Mouse (Mus musculus) heart, postnatal 10 days (tissue): ENCODE measurements around the gene 4930562C15Rik. TPM values are rescaled to one million over a fixed set of nuclear protein-coding genes. Genes with fewer than 3 reads are reported as not detected.
"Not testable (repeated sequence)": the region's sequence is repeated elsewhere in the genome, so short reads cannot be mapped to it uniquely, and the experiment has no call there.

Experiments
- DNase-seq, 2 experiments: peaks; one replicate each; pipeline ENCODE4 v3.0.0; 2021
- intact Hi-C: fragments of 180-260 bp; cut with DNase I; formaldehyde crosslinking; loops from one replicate; pipeline ENCODE4 v1.15.1; 2025
- total RNA-seq, 2 experiments: library from RNA; stranded (reverse); gene quantifications; 2 replicates each; pipeline ENCODE4 v1.2.3; 2021

4930562C15Rik gene
- total RNA-seq: not detected

GRCm38 (mm10) chr16:4835191-4835590 lies at the start of gene 4930562C15Rik:
Gene 4930562C15Rik (plus strand): TSS chr16:4835416.
- intact Hi-C loops: no loop called here
- DNase-seq: no peak

- intact Hi-C loops: loop anchor here (5.0 kb wide), 1 partner anchor 98 kb away; no protein-coding TSS in a partner anchor
- DNase-seq: no peak
These were observed 49.5 kb upstream of the 4930562C15Rik start for GRCm38 (mm10) chr16:4785706-4786105.

DNA sequence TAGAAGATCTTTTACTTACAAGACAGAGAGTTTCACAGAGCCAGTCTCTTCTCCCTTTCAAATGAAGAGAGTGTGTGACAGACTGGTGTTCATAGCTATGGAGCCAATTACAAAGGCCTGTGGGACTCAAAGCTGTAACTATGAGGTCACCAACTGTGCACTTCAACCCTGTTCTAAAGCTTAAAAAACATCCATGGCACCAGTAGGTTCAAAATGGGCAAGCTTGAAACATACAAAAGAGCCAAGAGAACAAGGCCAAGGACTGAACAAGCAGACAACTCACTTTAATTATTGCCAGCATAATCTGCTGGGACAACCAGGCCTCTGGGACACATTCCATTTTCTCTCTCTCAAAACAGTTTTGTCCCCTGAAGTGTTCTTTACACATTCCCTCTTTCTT lies 47.0 kb upstream of the 4930562C15Rik start:
- DNase-seq: no peak
- intact Hi-C loops: loop anchor here (5.0 kb wide), 1 partner anchor 101 kb away; no protein-coding TSS in a partner anchor

DNA sequence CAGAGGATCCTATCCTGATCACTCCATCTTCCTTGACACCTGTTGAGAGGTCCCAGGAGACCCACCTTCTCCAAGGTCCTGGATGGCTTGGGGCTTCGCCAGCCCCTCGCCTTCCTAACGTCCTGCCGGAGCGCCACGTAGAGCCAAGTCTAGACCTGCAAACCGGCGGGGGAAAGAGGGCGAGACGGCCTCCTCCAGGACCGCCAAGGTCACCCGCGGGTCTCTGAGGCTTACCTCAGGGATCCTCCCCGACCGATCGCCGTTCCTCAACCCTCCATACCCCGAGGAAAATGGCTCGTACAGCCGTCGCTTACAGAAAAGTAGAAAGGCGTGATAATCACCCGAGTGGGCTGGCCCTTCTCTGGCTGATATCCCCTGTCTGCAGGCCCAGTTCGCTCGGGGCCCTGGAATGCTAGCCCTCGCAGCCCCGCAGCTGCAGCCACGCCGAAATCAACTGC lies 45.9 kb upstream of the 4930562C15Rik start:
- intact Hi-C loops: loop anchor here (5.0 kb wide), 1 partner anchor 102 kb away; no protein-coding TSS in a partner anchor
- DNase-seq: no peak

DNA sequence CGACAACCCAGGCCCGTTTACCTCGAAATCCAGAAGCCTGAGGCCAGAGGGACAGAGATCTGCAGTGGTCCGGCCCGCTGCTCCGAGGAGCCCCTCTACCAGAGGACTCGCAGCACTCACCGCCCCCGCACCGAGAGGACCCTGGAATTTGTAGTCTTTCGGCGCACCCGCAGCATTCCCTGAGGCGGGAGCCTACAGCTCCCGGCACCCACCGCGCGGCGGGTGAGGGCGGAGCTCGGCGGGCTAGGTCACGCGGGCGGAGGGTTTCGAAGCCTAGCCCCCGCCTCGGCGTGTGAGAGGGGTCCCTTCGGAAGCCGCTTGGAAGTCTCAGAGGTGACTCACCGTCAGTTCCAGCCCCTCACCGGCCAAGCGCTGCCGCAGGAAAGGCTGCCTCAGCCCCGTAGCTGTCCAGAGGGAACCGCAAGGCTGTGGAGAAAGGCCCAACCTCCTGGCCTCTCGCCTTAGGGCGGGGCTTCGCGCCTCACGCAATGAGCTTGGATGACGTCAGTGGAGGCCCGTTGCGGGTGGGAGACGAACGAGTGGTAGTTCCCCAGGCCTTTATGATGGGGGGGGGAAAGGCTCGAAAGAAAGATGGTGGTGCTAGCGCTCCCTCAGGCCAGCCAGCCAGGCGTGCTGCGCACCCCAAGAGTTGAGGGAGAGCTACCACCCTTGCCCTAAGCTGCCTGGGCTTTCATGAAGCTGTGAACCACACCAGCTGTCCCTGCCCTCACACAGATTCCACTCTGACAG lies 45.2 kb upstream of the 4930562C15Rik start, which contains the start of gene Cdip1:
Gene Cdip1, minus strand, starts transcription at position 483 of the 750 bp plus-strand sequence.
- peak; percentile 96 to 97 for DNase-seq
- intact Hi-C loops: loop anchor here (2.0 to 5.0 kb wide), 5 partner anchors 27 to 122 kb away; no protein-coding TSS in a partner anchor

- no peak for DNase-seq
- intact Hi-C loops: loop anchor here (1.0 to 5.0 kb wide), 5 partner anchors 29 to 124 kb away; no protein-coding TSS in a partner anchor
These were observed 43.9 kb upstream of the 4930562C15Rik start for GRCm38 (mm10) chr16:4791332-4791731.

- no peak for DNase-seq
- intact Hi-C loops: loop anchor here (2.0 kb wide), 1 partner anchor 166 kb away; no protein-coding TSS in a partner anchor
These were observed 38.6 kb upstream of the 4930562C15Rik start for GRCm38 (mm10) chr16:4796631-4797030.

- intact Hi-C loops: no loop called here
These were observed 16.9 kb upstream of the 4930562C15Rik start for GRCm38 (mm10) chr16:4818349-4818748.

GRCm38 (mm10) chr16:4824466-4824865 lies 10.8 kb upstream of the 4930562C15Rik start:
- DNase-seq, intact Hi-C loops: not testable (repeated sequence)

More at GRCm38 (mm10) chr16:4818349-4818748, 16.9 kb upstream of the 4930562C15Rik start:
- no peak for DNase-seq

DNA sequence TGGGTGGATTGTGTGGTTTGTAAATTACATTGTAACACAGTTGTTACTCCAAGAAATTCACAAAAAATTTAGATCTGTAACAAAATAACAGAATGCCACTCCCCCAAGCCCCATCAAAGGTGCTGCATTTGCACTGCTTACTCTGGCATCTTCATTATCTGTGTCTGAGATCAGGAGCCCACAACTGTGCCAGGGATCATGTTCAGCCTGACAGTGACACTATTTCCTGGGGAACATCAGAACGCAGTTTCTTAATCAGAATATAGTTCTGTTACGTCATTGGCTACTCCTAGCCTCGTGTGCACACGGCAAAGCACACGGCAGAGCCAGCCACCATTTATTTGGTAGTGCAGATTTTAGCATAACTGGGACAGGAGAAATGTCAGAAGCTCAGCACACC lies 7.6 kb upstream of the 4930562C15Rik start:
- intact Hi-C loops: no loop called here
- DNase-seq: no peak

DNA sequence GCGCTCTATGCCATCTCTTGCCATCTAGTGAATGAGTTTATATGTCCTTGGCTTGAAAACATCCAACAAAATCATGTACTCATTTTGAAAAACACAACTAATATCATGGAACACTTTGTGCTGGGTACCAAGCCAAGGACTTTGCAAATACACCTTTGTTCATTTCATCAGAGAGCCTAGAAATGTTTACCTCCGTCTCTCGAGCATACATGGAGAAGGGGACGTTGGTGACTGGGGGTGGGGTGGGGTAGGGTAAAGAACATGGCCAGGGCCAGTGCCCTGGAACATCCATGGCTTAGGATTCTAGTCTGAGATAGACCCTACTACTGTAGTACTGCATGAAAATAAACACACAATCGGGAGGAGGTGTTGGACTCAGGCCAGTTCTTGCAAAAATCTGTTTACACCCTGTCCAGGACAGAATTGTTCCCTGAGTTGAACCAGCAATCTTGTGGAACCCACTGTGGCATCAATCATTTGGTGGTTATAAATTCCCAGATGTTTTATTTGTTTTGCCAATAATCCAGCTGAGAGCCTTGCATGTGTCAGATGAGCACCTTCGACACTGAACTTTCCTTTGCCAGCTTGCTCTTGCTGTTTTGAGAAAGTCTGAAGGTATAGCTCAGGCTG lies 5.8 kb upstream of the 4930562C15Rik start:
- intact Hi-C loops: no loop called here
- no peak for DNase-seq

DNA sequence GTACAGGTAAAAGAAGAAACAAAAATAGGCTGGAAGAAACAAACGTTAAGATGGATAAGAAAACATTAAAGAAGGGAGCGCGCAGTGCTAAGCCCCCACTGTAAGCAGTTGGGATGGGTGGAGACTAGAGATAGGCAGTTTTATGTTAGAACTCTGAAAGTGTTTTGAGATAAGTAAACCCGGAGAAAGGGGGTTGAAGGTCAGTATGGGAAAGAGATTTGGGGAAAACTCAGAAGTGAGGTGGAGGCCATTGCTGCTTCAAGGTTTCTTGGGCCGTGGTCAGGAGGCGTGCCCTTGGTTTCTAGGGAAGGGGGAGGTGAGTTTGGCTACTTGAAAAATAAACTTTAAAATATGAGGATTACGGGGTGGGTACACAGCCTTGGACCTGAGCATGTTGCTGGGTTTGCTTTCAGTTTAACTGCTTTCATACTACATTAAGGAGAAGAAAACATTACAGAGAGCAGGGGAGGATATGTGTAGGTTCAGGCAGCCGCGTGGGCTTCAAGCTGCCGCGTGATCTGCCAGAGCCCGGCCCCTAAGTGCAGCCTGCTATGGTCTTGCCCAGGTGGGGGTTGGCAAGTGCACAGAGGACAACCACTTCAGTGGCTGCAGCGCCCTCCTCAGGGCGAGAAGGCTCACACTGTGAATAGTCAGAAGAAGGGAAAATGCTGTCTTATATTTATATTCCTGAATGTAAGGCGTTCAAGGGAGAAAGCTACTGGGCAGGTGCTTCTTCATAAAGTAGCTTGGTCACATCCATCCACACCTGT lies 3.4 kb upstream of the 4930562C15Rik start:
- intact Hi-C loops: no loop called here
- DNase-seq: no peak

- intact Hi-C loops: no loop called here
These were observed 1.4 kb upstream of the 4930562C15Rik start for GRCm38 (mm10) chr16:4833858-4834257.

DNA sequence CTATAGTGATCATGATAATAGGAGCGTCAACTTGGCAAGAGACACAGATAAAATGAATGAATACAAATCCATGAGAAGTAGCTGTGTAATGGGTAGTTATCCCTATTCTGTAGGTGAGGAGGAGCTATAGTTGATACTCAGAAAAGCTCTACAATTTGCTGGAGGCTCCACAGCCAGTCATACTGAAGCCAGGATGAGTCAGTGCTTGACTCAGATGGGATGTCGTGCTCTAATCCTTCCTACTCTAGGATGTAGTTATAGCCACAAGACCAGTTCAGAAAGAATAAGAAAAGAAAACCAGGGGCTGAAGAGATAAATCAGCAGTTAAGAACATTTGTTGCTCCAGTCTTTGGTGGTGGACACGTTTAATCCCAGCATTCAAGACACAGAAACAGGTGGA lies 2.4 kb downstream of the 4930562C15Rik start:
- no peak for DNase-seq
- intact Hi-C loops: no loop called here

More at GRCm38 (mm10) chr16:4833858-4834257, 1.4 kb upstream of the 4930562C15Rik start:
- no peak for DNase-seq

DNA sequence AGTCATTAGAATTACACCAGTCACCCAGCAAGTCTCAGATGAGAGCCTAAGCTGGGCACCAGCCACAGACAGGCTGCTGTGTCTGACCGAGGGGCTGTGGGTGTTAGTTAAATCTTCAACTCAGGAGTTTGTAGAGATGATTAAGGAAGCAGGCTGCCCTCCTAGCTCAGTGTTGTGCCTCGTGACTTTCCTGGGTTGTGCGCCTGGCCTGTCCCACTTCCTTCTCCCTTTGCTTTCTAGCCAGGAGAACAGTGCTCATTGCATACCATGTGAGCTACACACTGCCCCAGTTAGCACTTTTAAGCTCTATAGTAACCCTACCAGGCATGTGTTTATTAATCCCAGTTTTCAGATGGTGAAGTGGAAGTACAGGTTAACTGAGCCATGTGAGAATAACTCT lies 4.3 kb downstream of the 4930562C15Rik start:
- DNase-seq: no peak
- intact Hi-C loops: no loop called here

DNA sequence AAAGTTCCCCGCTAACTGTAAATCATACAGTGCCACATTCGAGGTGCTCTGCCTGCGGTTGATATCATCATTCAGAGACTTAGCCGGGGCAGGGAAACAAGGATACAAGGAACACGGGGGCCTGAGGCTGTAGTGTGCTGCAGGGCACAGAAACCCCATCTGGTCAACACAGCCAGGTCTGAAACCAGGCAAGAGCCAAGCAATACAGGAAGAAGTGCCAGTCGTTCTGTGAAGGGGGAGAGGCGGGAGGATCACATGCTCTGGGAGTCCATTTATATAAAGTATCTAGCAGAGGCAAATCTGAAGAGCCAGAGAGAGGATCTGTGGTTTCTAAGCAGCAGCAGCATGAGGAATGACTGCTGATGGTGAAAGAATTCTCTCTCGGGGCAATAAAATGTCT lies 5.0 kb downstream of the 4930562C15Rik start:
- DNase-seq: no peak
- intact Hi-C loops: no loop called here

DNA sequence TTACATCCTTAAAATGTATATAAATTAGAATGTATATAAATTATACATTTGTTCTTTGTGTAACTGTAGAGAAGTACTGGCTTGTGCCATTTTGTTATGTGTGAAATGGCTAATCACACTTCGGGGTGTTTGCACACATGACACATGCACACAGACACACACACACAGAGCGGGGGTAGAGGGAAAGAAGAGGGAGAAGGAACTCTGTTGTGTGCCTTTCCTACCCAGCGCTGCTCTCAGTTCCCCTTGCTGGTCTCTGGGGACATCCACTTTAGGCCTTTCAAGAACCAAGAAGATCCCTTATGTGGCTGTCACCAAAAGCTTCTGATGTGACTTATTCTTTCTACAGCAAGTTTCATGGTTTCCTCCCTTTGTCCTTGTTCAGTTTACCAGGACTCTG lies 11.8 kb downstream of the 4930562C15Rik start:
- intact Hi-C loops: no loop called here
- DNase-seq: no peak

- intact Hi-C loops: no loop called here
- DNase-seq: no peak
These were observed 12.9 kb downstream of the 4930562C15Rik start for GRCm38 (mm10) chr16:4848090-4848489.

DNA sequence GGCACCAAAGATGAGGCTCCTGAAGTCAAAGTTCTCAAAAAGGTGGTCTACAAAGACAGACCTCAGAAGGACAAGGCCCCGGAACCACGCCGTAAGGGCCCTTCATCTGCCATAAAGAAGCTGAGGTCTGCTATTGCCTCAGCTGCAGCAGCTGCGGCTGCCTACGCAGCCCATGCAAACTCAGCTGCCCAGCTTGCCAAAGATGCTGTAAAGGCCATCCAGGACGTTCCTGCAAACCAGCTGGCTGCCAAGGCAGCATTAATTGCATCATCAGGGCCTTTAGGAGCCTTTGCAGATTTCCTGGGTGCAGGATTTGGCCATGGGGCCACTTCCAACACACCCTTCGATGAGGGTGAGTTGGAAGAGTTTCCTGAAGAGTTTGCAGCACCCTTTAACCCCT lies 15.1 kb downstream of the 4930562C15Rik start:
- no peak for DNase-seq
- intact Hi-C loops: no loop called here

- peak in 1 of 2 experiments; percentile 35 for DNase-seq
- intact Hi-C loops: no loop called here
These were observed 15.9 kb downstream of the 4930562C15Rik start for GRCm38 (mm10) chr16:4850938-4851628.
